Mouse (Mus musculus) E14TG2a.4 (cell line): Measurements from ENCODE around the gene Gpx2.

Experiments
- CTCF ChIP-seq: conservative IDR thresholded peaks from 2 replicates; pipeline ENCODE4 v1.5.1; 2014; ENCODE audit warnings: low read length
- NANOG ChIP-seq: IDR thresholded peaks from 2 replicates; pipeline ENCODE4 v1.6.1; 2014; ENCODE audit warnings: borderline replicate concordance, low read length, mixed read lengths
- POU5F1 ChIP-seq: IDR thresholded peaks from 2 replicates; pipeline ENCODE4 v1.6.1; 2014; ENCODE audit warnings: low read length, borderline replicate concordance

GRCm38 (mm10) chr12:76822651-76823041, 27.3 kb upstream of the Gpx2 start, which contains the start of gene Rab15:
- TF ChIP-seq CTCF (no peak), POU5F1 (no peak), NANOG (no peak)
